Mouse (Mus musculus) left cerebral cortex, postnatal 10 days (tissue): Measurements from ENCODE around the gene Rnf149. TPM values are rescaled to one million over a fixed set of nuclear protein-coding genes. Genes with fewer than 3 reads are reported as not detected.

Source experiments
- DNase-seq, 2 experiments: peaks; one replicate each; pipeline ENCODE4 v3.0.0; 2021 to 2022; ENCODE audit warnings: low spot score in 2 of 2, mixed read lengths in 1 of 2; ENCODE audit errors: extremely low spot score in 1 of 2
- intact Hi-C: fragments of 180-260 bp; cut with DNase I; formaldehyde crosslinking; loops from one replicate; pipeline ENCODE4 v1.15.1; 2025
- total RNA-seq, 2 experiments: library from RNA; stranded (reverse); gene quantifications; 2 replicates each; pipeline ENCODE4 v1.2.3; 2021

Gene Rnf149
- total RNA-seq, 2 experiments from 2014 or later, result 21.4 to 25.9 TPM

DNA sequence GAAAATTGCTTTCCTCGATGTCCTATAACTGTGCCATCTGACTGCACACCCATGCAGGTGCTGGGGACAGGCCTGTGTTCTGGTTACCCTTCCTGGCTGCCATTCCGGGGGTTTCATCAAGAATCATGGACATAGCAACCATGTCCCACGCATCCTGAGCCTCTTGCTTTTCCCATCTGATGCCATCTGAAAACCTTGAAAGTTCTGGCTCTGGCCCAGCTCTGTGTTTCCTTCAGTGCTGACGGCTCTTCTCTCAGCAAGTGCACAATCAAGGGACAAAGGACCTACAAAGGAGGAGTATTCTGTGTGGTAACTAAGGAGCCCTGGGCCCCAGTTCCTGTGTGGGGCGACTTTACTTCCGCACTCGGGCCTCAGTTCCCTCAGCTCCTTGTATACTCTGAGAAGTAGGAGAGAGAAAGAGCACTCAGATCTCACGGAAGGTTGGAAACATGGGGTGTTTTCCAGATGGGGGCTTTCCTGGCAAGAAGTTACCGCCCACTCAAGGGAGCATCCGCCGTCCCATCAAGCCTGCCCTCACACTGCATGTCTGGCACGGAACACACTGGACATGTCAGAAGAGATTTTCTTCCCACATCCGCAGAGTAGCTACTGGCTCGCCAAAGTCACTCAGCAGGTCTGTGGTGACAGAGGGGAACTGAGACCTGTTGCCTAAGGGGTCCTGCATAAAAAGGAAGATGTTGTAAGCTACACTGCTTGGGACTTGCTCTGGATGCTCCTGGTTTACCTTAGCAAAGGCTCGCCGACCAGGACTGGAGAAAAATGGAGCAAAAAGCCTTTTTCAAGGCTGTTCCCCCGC, 74.2 kb downstream of the Rnf149 start:
- intact Hi-C loops, result no loop called here
- DNase-seq, result peak in 1 of 2 experiments; percentile 43

Other genes with a start within 250 kb of the Rnf149 start
- 100 to 1,000 TPM; 490 to 500 TPM for gene Rpl31, start 209.6 kb downstream of the Rnf149 start, total RNA-seq
- 10 to 100 TPM; 17.7 to 19.2 TPM for gene Tbc1d8, start 98.7 kb downstream of the Rnf149 start, total RNA-seq
- 10 to 100 TPM; 24.4 to 26.4 TPM for gene Cnot11, start 42.4 kb downstream of the Rnf149 start, total RNA-seq
- gene Creg2, start 74.1 kb upstream of the Rnf149 start, total RNA-seq, result 10 to 100 TPM; 57.4 to 62.0 TPM
- gene Rfx8, start 143.6 kb upstream of the Rnf149 start, total RNA-seq, result not detected
- gene Gm3646, start 227.9 kb upstream of the Rnf149 start, total RNA-seq, result not detected